Mouse (Mus musculus) MEL-GATA-1-ER (cell line): ENCODE data around the gene Plcg2.

ENCODE experiments used
- DNase-seq: peaks from one replicate; pipeline ENCODE4 v3.0.0-alpha.2; 2012; ENCODE audit warnings: low read depth; ENCODE audit errors: extremely low read depth

Gene Plcg2

GRCm38 (mm10) chr8:117498179-117498914, at the start of gene Plcg2:
Gene Plcg2, plus strand, starts transcription at chr8:117498291.
- no peak for DNase-seq

GRCm38 (mm10) chr8:117451072-117451471, 47.0 kb upstream of the Plcg2 start:
- no peak for DNase-seq

- no peak for DNase-seq
Measured at GRCm38 (mm10) chr8:117453974-117454373, 44.1 kb upstream of the Plcg2 start.

- no peak for DNase-seq
Measured at GRCm38 (mm10) chr8:117454516-117455116, 43.5 kb upstream of the Plcg2 start.

- DNase-seq = no peak
Measured at GRCm38 (mm10) chr8:117455701-117456100, 42.4 kb upstream of the Plcg2 start.

- no peak for DNase-seq
Measured at GRCm38 (mm10) chr8:117458440-117458839, 39.7 kb upstream of the Plcg2 start.

GRCm38 (mm10) chr8:117462701-117463284, 35.3 kb upstream of the Plcg2 start:
- DNase-seq = no peak

GRCm38 (mm10) chr8:117464525-117464924, 33.6 kb upstream of the Plcg2 start:
- no peak for DNase-seq

GRCm38 (mm10) chr8:117465250-117465649, 32.8 kb upstream of the Plcg2 start:
- DNase-seq = peak; percentile 77

GRCm38 (mm10) chr8:117467466-117467865, 30.6 kb upstream of the Plcg2 start:
- DNase-seq = no peak

- peak; percentile 64 for DNase-seq
Measured at GRCm38 (mm10) chr8:117469431-117470341, 28.4 kb upstream of the Plcg2 start.

- peak; percentile 66 for DNase-seq
Measured at GRCm38 (mm10) chr8:117470342-117470781, 27.7 kb upstream of the Plcg2 start.

GRCm38 (mm10) chr8:117471174-117471573, 26.9 kb upstream of the Plcg2 start:
- peak; percentile 68 for DNase-seq

GRCm38 (mm10) chr8:117471655-117472054, 26.4 kb upstream of the Plcg2 start:
- DNase-seq = no peak

GRCm38 (mm10) chr8:117472332-117472731, 25.8 kb upstream of the Plcg2 start:
- no peak for DNase-seq

- DNase-seq = peak; percentile 66
Measured at GRCm38 (mm10) chr8:117474944-117475343, 23.1 kb upstream of the Plcg2 start.

GRCm38 (mm10) chr8:117475819-117476218, 22.3 kb upstream of the Plcg2 start:
- no peak for DNase-seq

GRCm38 (mm10) chr8:117478082-117478481, 20.0 kb upstream of the Plcg2 start:
- DNase-seq = no peak

- no peak for DNase-seq
Measured at GRCm38 (mm10) chr8:117479996-117480395, 18.1 kb upstream of the Plcg2 start.

GRCm38 (mm10) chr8:117480516-117480915, 17.6 kb upstream of the Plcg2 start:
- DNase-seq = no peak

- DNase-seq = no peak
Measured at GRCm38 (mm10) chr8:117481830-117482229, 16.3 kb upstream of the Plcg2 start.
